Mouse (Mus musculus): ENCODE results near the gene Dkk3. TPM values are rescaled to one million over a fixed set of nuclear protein-coding genes. Genes with fewer than 3 reads are reported as not detected.

Dkk3 gene
- polyA plus RNA-seq (2016; fragmentation: Nextera tagmentation; extraction: Ambion mirVana) = 91.4 and 96.7 TPM in 2 replicates

GRCm38 (mm10) chr7:112158942-112159341, at the start of gene Dkk3:
Gene Dkk3, minus strand, starts transcription at chr7:112159057.
- Histone ChIP-seq H3K27me3 (replicated peaks) (no peaks in the 10 kb centered on the region), H3K9me3 (replicated peaks) (no peaks in the 10 kb centered on the region), H3K36me3 (0 out of 2 replicates have a peak, but pooled peaks cover 1% of the 10 kb centered on the region), H3K4me3 (peak within 1 kb of the TSS; percentile 62), H3K4me1 (replicated peaks) (peaks cover 44% of the 10 kb centered on the region), H3K4me2 (peak within 1 kb of the TSS; percentile 72), H3K9ac (peak within 1 kb of the TSS; percentile 77), H3K27ac (ENCODE audit: poor library complexity, severe bottlenecking) (peak within 1 kb of the TSS; percentile 61)
- WGBS = 2% methylated on average over 21 of the region's 21 CpGs
- no peak; the same call in 1 of the 2 replicates for ATAC-seq (ENCODE audit: insufficient number of reproducible peaks, low FRiP score)

DNA sequence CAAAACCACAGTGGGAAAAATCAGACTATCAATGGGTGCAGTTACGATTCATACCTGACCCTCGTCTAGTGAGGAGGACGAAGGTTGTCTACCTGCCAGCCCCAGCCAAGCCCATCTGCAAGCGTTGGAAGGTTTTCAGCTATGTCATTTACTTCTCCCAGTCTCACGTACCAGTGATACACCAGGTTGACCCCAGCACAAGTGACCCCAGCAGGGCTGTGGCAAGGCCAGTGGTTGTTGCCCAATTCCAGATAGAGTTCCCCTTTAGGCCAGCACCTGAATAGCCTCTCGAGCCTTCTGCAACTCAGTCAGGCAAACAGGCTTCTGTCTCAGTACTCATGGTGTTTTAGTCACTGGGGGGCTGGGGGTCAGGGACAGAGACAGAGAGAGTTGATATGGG, 48.9 kb upstream of the Dkk3 start:
- peaks cover 4% of the 10 kb centered on the region; the same call in 1 of the 2 replicates for H3K9me3 ChIP-seq (replicated peaks)
- H3K27me3 ChIP-seq (replicated peaks) = no peaks in the 10 kb centered on the region
- peaks cover 54% of the 10 kb centered on the region for H3K4me1 ChIP-seq (replicated peaks)
- H3K27ac ChIP-seq (ENCODE audit: poor library complexity, severe bottlenecking) = no peak overlapping the region
- no peaks in the 10 kb centered on the region for H3K36me3 ChIP-seq
- ATAC-seq (ENCODE audit: insufficient number of reproducible peaks, low FRiP score) = no peak
- H3K9ac ChIP-seq = no peak overlapping the region
- H3K4me2 ChIP-seq = no peak overlapping the region
- H3K4me3 ChIP-seq = no peak overlapping the region
- WGBS = 89% methylated on average over 6 of the region's 6 CpGs

DNA sequence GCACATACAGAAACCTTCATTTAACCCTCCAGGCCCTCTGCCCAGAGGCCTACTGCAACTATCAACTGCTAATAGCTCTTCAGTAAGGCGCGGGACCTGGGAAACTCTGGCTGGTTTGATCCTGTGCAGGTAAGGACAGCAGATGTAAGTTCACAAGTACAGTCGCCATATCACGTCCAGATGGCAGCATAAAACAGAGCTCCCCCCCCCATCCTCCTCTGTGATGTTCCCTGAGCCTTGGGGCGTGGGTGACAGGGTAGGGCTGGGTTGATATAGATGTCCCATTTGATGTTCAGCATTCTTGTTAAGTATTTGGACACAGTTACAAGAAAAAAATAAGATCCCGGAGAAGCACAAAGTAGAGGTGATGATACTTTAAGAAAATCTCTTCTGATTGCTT, 46.7 kb upstream of the Dkk3 start:
- H3K4me3 ChIP-seq = no peak overlapping the region
- H3K27ac ChIP-seq (ENCODE audit: poor library complexity, severe bottlenecking) = peak overlapping the region; percentile 87; the same call in 1 of the 2 replicates
- H3K36me3 ChIP-seq = no peaks in the 10 kb centered on the region
- H3K27me3 ChIP-seq (replicated peaks) = no peaks in the 10 kb centered on the region
- 87% methylated on average over 6 of the region's 6 CpGs for WGBS
- ATAC-seq (ENCODE audit: insufficient number of reproducible peaks, low FRiP score) = no peak
- peaks cover 56% of the 10 kb centered on the region for H3K4me1 ChIP-seq (replicated peaks)
- no peak overlapping the region for H3K4me2 ChIP-seq
- H3K9me3 ChIP-seq (replicated peaks) = peaks cover 4% of the 10 kb centered on the region; the same call in 1 of the 2 replicates
- H3K9ac ChIP-seq = no peak overlapping the region

- no peaks in the 10 kb centered on the region for H3K36me3 ChIP-seq
- peaks cover 52% of the 10 kb centered on the region for H3K4me1 ChIP-seq (replicated peaks)
- 19% methylated on average over 6 of the region's 6 CpGs for WGBS
- H3K27me3 ChIP-seq (replicated peaks) = no peaks in the 10 kb centered on the region
- H3K4me3 ChIP-seq = no peak overlapping the region
- ATAC-seq (ENCODE audit: insufficient number of reproducible peaks, low FRiP score) = peak; percentile 22; the same call in 1 of the 2 replicates
- H3K4me2 ChIP-seq = no peak overlapping the region
- H3K27ac ChIP-seq (ENCODE audit: poor library complexity, severe bottlenecking) = peak overlapping the region; percentile 87
- H3K9me3 ChIP-seq (replicated peaks) = peaks cover 4% of the 10 kb centered on the region; the same call in 1 of the 2 replicates
- 0 out of 2 replicates have a peak overlapping the region, but pooled peaks have one; percentile 13 for H3K9ac ChIP-seq
Observed at GRCm38 (mm10) chr7:112204380-112204963, 45.6 kb upstream of the Dkk3 start.

DNA sequence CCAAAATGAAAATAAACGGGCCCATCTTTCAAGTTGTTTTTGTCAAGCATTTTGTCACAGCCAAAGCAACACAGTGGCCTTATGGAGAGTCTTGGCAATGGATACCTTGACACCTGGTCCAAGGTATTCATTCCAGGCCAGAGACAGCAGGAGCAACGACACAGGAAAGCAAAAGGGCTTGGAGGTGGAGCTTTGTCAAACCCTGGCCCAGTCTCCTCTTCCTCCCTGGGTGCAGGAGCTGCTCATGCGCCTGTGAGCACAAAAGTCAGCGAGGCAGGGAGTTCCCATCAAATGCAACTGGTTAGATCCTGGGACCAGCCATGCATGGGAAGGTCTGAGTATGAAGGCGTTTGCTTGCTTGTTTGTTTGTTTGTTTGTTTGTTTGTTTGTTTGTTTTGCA, 45.1 kb upstream of the Dkk3 start:
- Histone ChIP-seq H3K36me3 (no peaks in the 10 kb centered on the region), H3K4me1 (replicated peaks) (peaks cover 50% of the 10 kb centered on the region), H3K4me2 (no peak overlapping the region), H3K27ac (ENCODE audit: poor library complexity, severe bottlenecking) (peak overlapping the region; percentile 87), H3K9ac (no peak overlapping the region), H3K9me3 (replicated peaks) (peaks cover 4% of the 10 kb centered on the region; the same call in 1 of the 2 replicates), H3K27me3 (replicated peaks) (no peaks in the 10 kb centered on the region), H3K4me3 (no peak overlapping the region)
- WGBS = 73% methylated on average over 5 of the region's 5 CpGs
- ATAC-seq (ENCODE audit: insufficient number of reproducible peaks, low FRiP score) = no peak

GRCm38 (mm10) chr7:112202843-112203242, 44.0 kb upstream of the Dkk3 start:
- Histone ChIP-seq H3K4me1 (replicated peaks) (peaks cover 39% of the 10 kb centered on the region), H3K9me3 (replicated peaks) (peaks cover 4% of the 10 kb centered on the region; the same call in 1 of the 2 replicates), H3K36me3 (no peaks in the 10 kb centered on the region), H3K27ac (ENCODE audit: poor library complexity, severe bottlenecking) (no peak overlapping the region), H3K4me3 (no peak overlapping the region), H3K27me3 (replicated peaks) (no peaks in the 10 kb centered on the region), H3K9ac (no peak overlapping the region), H3K4me2 (no peak overlapping the region)
- WGBS = 72% methylated on average over 5 of the region's 5 CpGs
- ATAC-seq (ENCODE audit: insufficient number of reproducible peaks, low FRiP score) = no peak

GRCm38 (mm10) chr7:112202194-112202593, 43.3 kb upstream of the Dkk3 start:
- Histone ChIP-seq H3K36me3 (no peaks in the 10 kb centered on the region), H3K9ac (no peak overlapping the region), H3K4me1 (replicated peaks) (peaks cover 39% of the 10 kb centered on the region), H3K4me2 (no peak overlapping the region), H3K27me3 (replicated peaks) (no peaks in the 10 kb centered on the region), H3K27ac (ENCODE audit: poor library complexity, severe bottlenecking) (no peak overlapping the region), H3K4me3 (no peak overlapping the region), H3K9me3 (replicated peaks) (peaks cover under 1% of the 10 kb centered on the region; the same call in 1 of the 2 replicates)
- no peak for ATAC-seq (ENCODE audit: insufficient number of reproducible peaks, low FRiP score)
- 34% methylated on average over 4 of the region's 4 CpGs for WGBS

- 44% methylated on average over 4 of the region's 4 CpGs for WGBS
- no peaks in the 10 kb centered on the region for H3K27me3 ChIP-seq (replicated peaks)
- no peaks in the 10 kb centered on the region for H3K36me3 ChIP-seq
- no peak for ATAC-seq (ENCODE audit: insufficient number of reproducible peaks, low FRiP score)
- H3K9ac ChIP-seq = no peak overlapping the region
- peaks cover 39% of the 10 kb centered on the region for H3K4me1 ChIP-seq (replicated peaks)
- H3K4me2 ChIP-seq = no peak overlapping the region
- no peaks in the 10 kb centered on the region for H3K9me3 ChIP-seq (replicated peaks)
- H3K27ac ChIP-seq (ENCODE audit: poor library complexity, severe bottlenecking) = no peak overlapping the region
- no peak overlapping the region for H3K4me3 ChIP-seq
Observed at GRCm38 (mm10) chr7:112200761-112201160, 41.9 kb upstream of the Dkk3 start.

GRCm38 (mm10) chr7:112199343-112199742, 40.5 kb upstream of the Dkk3 start:
- H3K9me3 ChIP-seq (replicated peaks) = no peaks in the 10 kb centered on the region
- 74% methylated on average over 3 of the region's 3 CpGs for WGBS
- no peak overlapping the region for H3K27ac ChIP-seq (ENCODE audit: poor library complexity, severe bottlenecking)
- H3K4me3 ChIP-seq = no peak overlapping the region
- no peak for ATAC-seq (ENCODE audit: insufficient number of reproducible peaks, low FRiP score)
- no peak overlapping the region for H3K9ac ChIP-seq
- H3K4me1 ChIP-seq (replicated peaks) = peaks cover 27% of the 10 kb centered on the region
- H3K36me3 ChIP-seq = no peaks in the 10 kb centered on the region
- no peaks in the 10 kb centered on the region for H3K27me3 ChIP-seq (replicated peaks)
- H3K4me2 ChIP-seq = no peak overlapping the region

GRCm38 (mm10) chr7:112197461-112197860, 38.6 kb upstream of the Dkk3 start:
- Histone ChIP-seq H3K27me3 (replicated peaks) (no peaks in the 10 kb centered on the region), H3K9ac (no peak overlapping the region), H3K27ac (ENCODE audit: poor library complexity, severe bottlenecking) (no peak overlapping the region), H3K36me3 (no peaks in the 10 kb centered on the region), H3K4me1 (replicated peaks) (peaks cover 13% of the 10 kb centered on the region), H3K9me3 (replicated peaks) (no peaks in the 10 kb centered on the region), H3K4me3 (no peak overlapping the region), H3K4me2 (no peak overlapping the region)
- ATAC-seq (ENCODE audit: insufficient number of reproducible peaks, low FRiP score) = no peak
- 75% methylated on average over 8 of the region's 8 CpGs for WGBS

DNA sequence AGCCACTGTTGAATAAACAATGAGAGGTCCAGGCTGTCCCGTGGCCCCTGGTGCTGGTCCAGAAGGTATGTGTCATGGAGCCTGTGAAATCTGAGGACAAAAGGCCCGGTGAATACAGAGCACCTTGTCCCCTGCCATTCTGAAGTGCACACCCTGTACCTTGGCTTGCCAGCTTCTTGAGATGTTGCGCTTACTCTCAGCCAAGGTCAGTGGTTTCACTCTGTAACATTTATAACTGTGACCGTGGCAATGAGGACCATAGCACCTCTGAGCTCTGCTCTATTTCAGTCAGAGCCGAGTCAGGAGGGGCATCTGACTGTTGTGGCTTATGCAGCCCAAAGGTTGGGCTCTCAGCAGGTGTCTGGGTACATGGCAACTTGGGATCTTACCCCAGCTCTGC, 35.4 kb upstream of the Dkk3 start:
- no peaks in the 10 kb centered on the region for H3K36me3 ChIP-seq
- 70% methylated on average over 5 of the region's 5 CpGs for WGBS
- no peaks in the 10 kb centered on the region for H3K9me3 ChIP-seq (replicated peaks)
- no peak overlapping the region for H3K9ac ChIP-seq
- ATAC-seq (ENCODE audit: insufficient number of reproducible peaks, low FRiP score) = no peak
- no peak overlapping the region for H3K4me3 ChIP-seq
- H3K27ac ChIP-seq (ENCODE audit: poor library complexity, severe bottlenecking) = no peak overlapping the region
- peaks cover 12% of the 10 kb centered on the region for H3K4me1 ChIP-seq (replicated peaks)
- H3K27me3 ChIP-seq (replicated peaks) = no peaks in the 10 kb centered on the region
- H3K4me2 ChIP-seq = no peak overlapping the region

DNA sequence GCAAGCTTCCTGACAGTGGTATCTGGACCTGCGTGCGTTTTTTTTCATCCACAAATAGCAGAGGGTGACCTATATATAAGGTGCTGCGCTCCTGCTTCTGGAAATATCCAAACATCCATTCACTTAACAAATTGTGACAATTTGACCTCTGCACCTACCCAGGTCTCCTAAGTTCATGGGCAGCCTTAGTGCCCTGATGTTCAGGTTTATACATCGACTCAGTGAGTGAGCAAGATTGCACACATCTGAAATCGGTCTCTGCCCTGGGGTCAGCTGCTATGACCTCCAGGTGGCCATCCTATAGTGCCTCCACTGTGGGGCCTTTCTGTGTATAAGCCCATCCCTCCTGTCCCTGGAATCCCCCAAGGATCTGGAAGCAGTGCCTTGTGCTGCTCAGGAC, 33.9 kb upstream of the Dkk3 start:
- Histone ChIP-seq H3K4me3 (no peak overlapping the region), H3K27me3 (replicated peaks) (no peaks in the 10 kb centered on the region), H3K27ac (ENCODE audit: poor library complexity, severe bottlenecking) (no peak overlapping the region), H3K4me2 (no peak overlapping the region), H3K9ac (no peak overlapping the region), H3K4me1 (replicated peaks) (peaks cover 21% of the 10 kb centered on the region), H3K36me3 (no peaks in the 10 kb centered on the region), H3K9me3 (replicated peaks) (no peaks in the 10 kb centered on the region)
- 77% methylated on average over 5 of the region's 5 CpGs for WGBS
- no peak for ATAC-seq (ENCODE audit: insufficient number of reproducible peaks, low FRiP score)
